Mouse (Mus musculus): ENCODE measurements around the gene 1700016K19Rik. TPM values are rescaled to one million over a fixed set of nuclear protein-coding genes. Genes with fewer than 3 reads are reported as not detected.

Gene 1700016K19Rik
- polyA plus RNA-seq, 1 experiment from 2014 or later = 5.5 TPM

DNA sequence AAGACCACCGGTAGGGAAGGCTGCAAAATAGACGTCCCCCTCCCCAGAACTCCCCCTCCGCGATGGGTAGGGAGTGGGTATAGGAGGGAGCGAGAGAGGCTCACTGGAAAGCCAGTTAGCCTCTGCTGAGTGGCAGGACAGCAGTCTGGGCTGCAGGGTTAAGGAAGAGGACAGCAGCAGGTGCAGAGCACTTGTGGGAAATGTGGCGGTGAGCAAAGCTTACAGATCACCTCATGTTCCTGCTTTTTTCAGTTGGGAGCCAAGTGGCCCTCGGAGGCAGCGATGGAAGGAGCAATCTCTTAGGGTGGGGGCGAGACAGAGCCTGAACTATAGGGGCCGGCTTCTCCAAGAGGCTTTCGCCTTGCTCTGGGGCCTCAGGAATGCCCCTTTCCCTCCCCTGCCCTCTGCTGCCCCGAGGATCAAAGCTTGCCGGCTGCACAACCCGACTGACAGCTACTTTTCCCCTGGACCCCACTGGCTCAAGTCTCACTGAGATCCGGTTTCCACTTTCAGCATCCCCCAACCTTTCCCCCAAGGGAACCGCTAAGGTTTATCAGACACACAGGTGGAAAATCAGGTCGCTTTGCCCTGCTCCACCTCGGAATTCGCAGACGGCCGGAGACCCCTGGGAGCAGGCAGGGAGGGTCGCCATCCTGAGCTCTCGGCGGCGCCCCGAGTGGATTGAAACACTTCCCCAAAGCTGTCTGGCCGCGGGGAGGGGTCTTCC, 33.9 kb upstream of the 1700016K19Rik start:
- no peak overlapping the region for H3K27ac ChIP-seq
- peaks cover 24% of the 10 kb centered on the region; the same call in 1 of the 2 replicates for H3K27me3 ChIP-seq (ENCODE audit: control insufficient read depth, insufficient read depth, low read length)
- H3K4me2 ChIP-seq (replicated peaks) = peak overlapping the region; percentile 91
- ATAC-seq (ENCODE audit: low FRiP score) = no peak
- no peaks in the 10 kb centered on the region for H3K36me3 ChIP-seq (replicated peaks; ENCODE audit: control insufficient read depth, insufficient read depth)
- no peak for DNase-seq (ENCODE audit: low spot score)
- peak overlapping the region; percentile 57 for H3K9ac ChIP-seq
- H3K4me1 ChIP-seq (replicated peaks; ENCODE audit: control insufficient read depth, insufficient read depth, low read length) = peaks cover 33% of the 10 kb centered on the region
- H3K9me3 ChIP-seq (ENCODE audit: control insufficient read depth, low read length) = no peaks in the 10 kb centered on the region
- peak overlapping the region; percentile 50 for H3K4me3 ChIP-seq (replicated peaks; ENCODE audit: low read length)
- WGBS = 7% methylated on average over 27 of the region's 28 CpGs

DNA sequence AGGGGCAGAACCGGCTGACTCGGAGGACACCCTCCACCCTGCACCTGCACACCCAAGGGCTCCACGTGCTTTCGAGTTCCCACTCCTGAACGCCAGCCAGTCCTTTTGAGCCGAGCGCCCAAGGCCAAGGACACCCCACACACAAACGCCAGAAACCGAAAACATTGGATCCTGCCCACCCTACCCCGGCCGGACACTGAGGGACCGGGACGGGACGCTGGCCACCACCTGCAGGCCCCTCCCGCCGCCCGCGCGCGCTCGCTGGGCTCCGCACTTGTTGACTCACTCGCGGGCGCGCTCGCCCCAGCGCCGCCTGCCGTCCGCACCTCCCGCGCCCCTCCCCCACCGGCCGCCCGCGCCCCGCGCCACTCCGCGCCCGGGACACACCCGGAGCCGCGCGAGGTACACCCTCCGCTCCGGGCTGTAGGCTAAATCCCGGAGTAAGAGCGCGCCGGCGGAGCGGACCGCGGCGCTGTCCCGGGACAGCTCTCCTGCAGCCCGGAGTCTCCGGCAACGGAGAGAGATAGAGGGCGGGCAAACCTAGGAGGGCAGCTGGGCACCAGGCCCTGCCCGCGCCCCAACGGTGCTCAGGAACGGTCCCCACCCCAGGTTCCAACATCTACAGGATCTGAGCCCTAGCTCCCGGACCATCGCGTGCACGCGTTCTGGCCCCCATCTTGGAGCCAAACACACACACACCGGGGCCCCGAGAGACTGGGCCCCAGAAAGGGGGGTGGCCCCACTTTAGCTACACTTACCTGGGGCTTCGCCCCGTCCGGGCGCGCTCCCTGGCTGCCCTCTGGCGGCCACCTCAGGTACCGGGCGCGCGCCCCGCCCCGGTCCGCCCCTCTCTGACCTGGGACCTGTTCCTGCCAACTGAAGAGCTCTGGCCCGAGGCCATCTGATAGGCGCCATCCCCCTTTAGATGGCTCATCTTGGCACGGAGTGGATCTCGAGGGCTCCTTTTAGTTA, 33.0 kb upstream of the 1700016K19Rik start:
- Histone ChIP-seq H3K27me3 (ENCODE audit: control insufficient read depth, insufficient read depth, low read length) (peaks cover 24% of the 10 kb centered on the region; the same call in 1 of the 2 replicates), H3K9me3 (ENCODE audit: control insufficient read depth, low read length) (no peaks in the 10 kb centered on the region), H3K36me3 (replicated peaks; ENCODE audit: control insufficient read depth, insufficient read depth) (no peaks in the 10 kb centered on the region), H3K4me3 (replicated peaks; ENCODE audit: low read length) (peak overlapping the region; percentile 50), H3K4me1 (replicated peaks; ENCODE audit: control insufficient read depth, insufficient read depth, low read length) (peaks cover 33% of the 10 kb centered on the region), H3K9ac (peak overlapping the region; percentile 57), H3K4me2 (replicated peaks) (peak overlapping the region; percentile 91), H3K27ac (no peak overlapping the region)
- DNase-seq (ENCODE audit: low spot score) (peak; percentile 60), ATAC-seq (ENCODE audit: low FRiP score) (peak; percentile 59)
- under 1% methylated on average over 83 of the region's 90 CpGs for WGBS

DNA sequence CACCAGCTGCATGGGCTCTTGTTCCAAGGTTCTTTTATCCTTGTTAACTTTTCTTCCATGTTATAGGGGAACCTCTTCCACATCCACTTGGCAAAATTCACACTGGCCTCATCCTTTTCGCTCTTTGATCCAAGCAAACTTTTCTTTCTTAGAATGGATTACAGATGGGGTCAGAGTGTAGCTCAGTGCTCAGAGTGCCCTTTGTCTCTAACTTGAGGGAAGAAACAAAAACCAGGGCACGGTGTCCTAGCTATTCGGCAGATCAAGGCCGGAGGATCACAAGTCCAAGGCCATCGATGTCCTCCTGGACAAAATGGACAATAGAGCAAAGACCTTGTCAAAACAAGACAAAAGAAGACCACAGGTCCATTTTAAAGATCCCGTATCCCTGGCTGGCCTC, 31.0 kb upstream of the 1700016K19Rik start:
- Histone ChIP-seq H3K4me1 (replicated peaks; ENCODE audit: control insufficient read depth, insufficient read depth, low read length) (peaks cover 26% of the 10 kb centered on the region), H3K9me3 (ENCODE audit: control insufficient read depth, low read length) (no peaks in the 10 kb centered on the region), H3K27ac (no peak overlapping the region), H3K9ac (no peak overlapping the region), H3K4me3 (replicated peaks; ENCODE audit: low read length) (no peak overlapping the region), H3K27me3 (ENCODE audit: control insufficient read depth, insufficient read depth, low read length) (peaks cover 24% of the 10 kb centered on the region; the same call in 1 of the 2 replicates), H3K36me3 (replicated peaks; ENCODE audit: control insufficient read depth, insufficient read depth) (no peaks in the 10 kb centered on the region), H3K4me2 (replicated peaks) (no peak overlapping the region)
- ATAC-seq (ENCODE audit: low FRiP score) (no peak), DNase-seq (ENCODE audit: low spot score) (no peak)
- 71% methylated on average over 6 of the region's 6 CpGs for whole genome bisulfite sequencing

DNA sequence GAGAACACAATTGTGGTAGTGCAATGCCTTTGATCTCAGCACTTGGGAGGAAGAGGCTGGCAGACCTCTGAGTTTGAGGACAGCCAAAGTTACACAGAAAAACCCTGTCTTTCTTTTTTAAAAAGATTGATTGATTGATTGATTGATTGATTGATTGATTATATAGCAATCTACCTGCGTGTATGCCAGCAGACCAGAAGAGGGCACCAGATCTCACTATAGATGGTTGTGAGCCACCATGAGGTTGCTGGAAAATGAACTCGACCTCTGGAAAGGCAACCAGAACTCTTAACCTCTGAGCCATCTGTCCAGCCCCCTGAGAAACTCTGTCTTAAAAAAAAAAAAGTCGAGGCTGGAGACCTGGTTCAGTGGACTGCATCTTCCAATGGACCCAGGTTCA, 29.1 kb upstream of the 1700016K19Rik start:
- Histone ChIP-seq H3K27me3 (ENCODE audit: control insufficient read depth, insufficient read depth, low read length) (peaks cover 16% of the 10 kb centered on the region; the same call in 1 of the 2 replicates), H3K9me3 (ENCODE audit: control insufficient read depth, low read length) (0 out of 2 replicates have a peak, but pooled peaks cover 4% of the 10 kb centered on the region), H3K36me3 (replicated peaks; ENCODE audit: control insufficient read depth, insufficient read depth) (no peaks in the 10 kb centered on the region), H3K4me2 (replicated peaks) (no peak overlapping the region), H3K9ac (no peak overlapping the region), H3K27ac (no peak overlapping the region), H3K4me3 (replicated peaks; ENCODE audit: low read length) (no peak overlapping the region), H3K4me1 (replicated peaks; ENCODE audit: control insufficient read depth, insufficient read depth, low read length) (peaks cover 7% of the 10 kb centered on the region)
- ATAC-seq (ENCODE audit: low FRiP score) (no peak), DNase-seq (ENCODE audit: low spot score) (no peak)
- WGBS = 24% methylated on average over 3 of the region's 3 CpGs

DNA sequence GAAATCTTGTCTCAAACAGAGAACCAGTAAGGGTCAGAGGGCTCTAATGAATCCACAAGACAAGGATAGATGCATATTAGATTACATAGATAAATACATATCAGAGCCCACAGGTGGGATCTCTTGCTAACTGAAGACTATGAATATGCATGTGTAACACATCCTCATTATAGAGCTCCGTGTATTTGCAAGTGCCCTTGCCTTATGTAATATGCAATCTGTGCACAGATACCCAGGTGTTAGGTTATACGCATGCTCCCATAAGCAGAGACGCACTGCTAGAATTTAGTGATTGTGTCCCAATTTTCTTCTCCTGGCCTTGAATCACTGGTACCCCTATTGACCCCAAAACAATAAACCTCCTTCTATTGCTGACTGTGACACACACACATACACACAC, 27.5 kb upstream of the 1700016K19Rik start:
- H3K9ac ChIP-seq = no peak overlapping the region
- no peak overlapping the region for H3K4me2 ChIP-seq (replicated peaks)
- no peaks in the 10 kb centered on the region for H3K36me3 ChIP-seq (replicated peaks; ENCODE audit: control insufficient read depth, insufficient read depth)
- WGBS = 82% methylated on average over 3 of the region's 3 CpGs
- no peak for DNase-seq (ENCODE audit: low spot score)
- no peaks in the 10 kb centered on the region for H3K4me1 ChIP-seq (replicated peaks; ENCODE audit: control insufficient read depth, insufficient read depth, low read length)
- 0 out of 2 replicates have a peak, but pooled peaks cover 4% of the 10 kb centered on the region for H3K9me3 ChIP-seq (ENCODE audit: control insufficient read depth, low read length)
- no peak overlapping the region for H3K27ac ChIP-seq
- ATAC-seq (ENCODE audit: low FRiP score) = no peak
- no peak overlapping the region for H3K4me3 ChIP-seq (replicated peaks; ENCODE audit: low read length)
- 0 out of 2 replicates have a peak, but pooled peaks cover 11% of the 10 kb centered on the region for H3K27me3 ChIP-seq (ENCODE audit: control insufficient read depth, insufficient read depth, low read length)

DNA sequence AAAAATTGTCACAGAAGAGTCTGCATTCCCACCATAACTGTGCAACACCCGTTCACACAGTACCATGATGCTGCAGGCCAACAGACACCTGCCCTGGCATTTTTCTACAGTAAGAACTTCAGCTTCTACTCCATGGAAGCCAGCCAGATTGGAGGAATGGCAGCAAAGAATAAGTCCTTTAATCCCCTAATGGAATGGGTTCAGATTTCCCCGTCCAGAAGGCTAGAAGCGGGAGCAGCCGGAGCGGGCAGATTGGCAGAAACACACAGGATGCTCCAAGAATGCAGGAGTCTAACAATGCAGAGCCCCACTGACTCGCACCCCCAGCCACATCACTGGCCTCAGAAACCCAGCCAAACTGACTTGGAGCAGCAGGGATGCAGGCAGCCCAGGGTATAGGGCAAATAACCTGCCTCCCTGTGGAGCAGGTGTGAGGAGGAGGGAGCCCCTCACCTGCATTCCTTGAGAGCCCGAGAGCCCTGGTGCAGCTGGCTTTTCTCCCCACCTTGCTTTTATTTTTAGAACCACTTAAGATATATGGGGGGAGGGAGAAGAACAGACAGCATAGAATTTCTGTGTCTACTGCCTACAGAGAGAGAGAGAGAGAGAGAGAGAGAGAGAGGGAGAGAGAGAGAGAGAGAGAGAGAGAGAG, 26.7 kb upstream of the 1700016K19Rik start:
- no peak for DNase-seq (ENCODE audit: low spot score)
- WGBS = 34% methylated on average over 7 of the region's 7 CpGs
- Histone ChIP-seq H3K36me3 (replicated peaks; ENCODE audit: control insufficient read depth, insufficient read depth) (no peaks in the 10 kb centered on the region), H3K4me2 (replicated peaks) (no peak overlapping the region), H3K4me1 (replicated peaks; ENCODE audit: control insufficient read depth, insufficient read depth, low read length) (no peaks in the 10 kb centered on the region), H3K4me3 (replicated peaks; ENCODE audit: low read length) (no peak overlapping the region), H3K9me3 (ENCODE audit: control insufficient read depth, low read length) (0 out of 2 replicates have a peak, but pooled peaks cover 4% of the 10 kb centered on the region), H3K27me3 (ENCODE audit: control insufficient read depth, insufficient read depth, low read length) (0 out of 2 replicates have a peak, but pooled peaks cover 11% of the 10 kb centered on the region), H3K9ac (no peak overlapping the region), H3K27ac (no peak overlapping the region)
- no peak for ATAC-seq (ENCODE audit: low FRiP score)

DNA sequence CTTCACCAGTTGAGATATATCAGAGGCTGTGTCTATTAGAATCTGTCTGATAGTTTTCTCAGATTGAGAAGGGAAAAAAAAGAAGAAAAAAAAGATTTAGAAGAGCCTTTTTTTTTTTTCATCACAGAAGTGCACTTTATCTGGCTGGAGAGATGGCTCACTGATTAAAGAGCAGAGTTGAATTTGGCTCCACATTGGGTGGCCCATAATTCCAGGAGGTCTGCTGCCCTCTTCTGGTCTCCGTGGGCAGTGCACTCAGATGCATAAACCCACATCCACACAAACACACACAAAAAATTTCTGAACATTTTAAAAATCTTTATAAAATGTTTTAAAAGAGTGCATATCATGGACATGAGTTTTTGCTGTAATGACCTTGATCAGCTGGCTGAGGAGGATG, 25.7 kb upstream of the 1700016K19Rik start:
- no peak for DNase-seq (ENCODE audit: low spot score)
- Histone ChIP-seq H3K36me3 (replicated peaks; ENCODE audit: control insufficient read depth, insufficient read depth) (no peaks in the 10 kb centered on the region), H3K9me3 (ENCODE audit: control insufficient read depth, low read length) (0 out of 2 replicates have a peak, but pooled peaks cover 4% of the 10 kb centered on the region), H3K4me3 (replicated peaks; ENCODE audit: low read length) (no peak overlapping the region), H3K9ac (no peak overlapping the region), H3K4me1 (replicated peaks; ENCODE audit: control insufficient read depth, insufficient read depth, low read length) (no peaks in the 10 kb centered on the region), H3K27ac (no peak overlapping the region), H3K4me2 (replicated peaks) (no peak overlapping the region), H3K27me3 (ENCODE audit: control insufficient read depth, insufficient read depth, low read length) (0 out of 2 replicates have a peak, but pooled peaks cover 3% of the 10 kb centered on the region)
- WGBS = 90% methylated on average over 1 of the region's 1 CpGs
- no peak for ATAC-seq (ENCODE audit: low FRiP score)

DNA sequence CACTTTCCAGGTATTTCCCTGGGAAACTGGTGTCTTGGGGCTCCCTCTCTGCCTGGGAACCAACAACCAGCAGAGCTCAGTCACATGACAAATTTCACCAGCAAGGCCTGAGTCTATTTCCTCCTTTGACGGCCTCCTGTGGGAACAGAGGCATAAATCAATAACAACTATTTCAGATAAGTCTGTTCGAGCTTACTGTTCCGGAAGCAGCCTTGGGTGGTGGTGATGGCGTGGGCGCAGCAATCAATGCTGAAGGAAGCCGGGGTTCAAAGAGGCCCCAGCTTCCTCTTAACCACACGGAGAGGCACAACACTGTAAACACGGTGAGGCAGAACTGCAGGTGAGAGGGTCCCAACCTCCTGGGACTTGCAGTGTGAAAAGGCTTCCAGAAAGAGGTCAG, 23.0 kb upstream of the 1700016K19Rik start:
- no peak for DNase-seq (ENCODE audit: low spot score)
- no peaks in the 10 kb centered on the region for H3K4me1 ChIP-seq (replicated peaks; ENCODE audit: control insufficient read depth, insufficient read depth, low read length)
- no peak overlapping the region for H3K27ac ChIP-seq
- H3K9ac ChIP-seq = no peak overlapping the region
- H3K36me3 ChIP-seq (replicated peaks; ENCODE audit: control insufficient read depth, insufficient read depth) = no peaks in the 10 kb centered on the region
- ATAC-seq (ENCODE audit: low FRiP score) = no peak
- H3K4me2 ChIP-seq (replicated peaks) = no peak overlapping the region
- no peaks in the 10 kb centered on the region for H3K27me3 ChIP-seq (ENCODE audit: control insufficient read depth, insufficient read depth, low read length)
- H3K4me3 ChIP-seq (replicated peaks; ENCODE audit: low read length) = no peak overlapping the region
- 67% methylated on average over 8 of the region's 8 CpGs for WGBS
- H3K9me3 ChIP-seq (ENCODE audit: control insufficient read depth, low read length) = 0 out of 2 replicates have a peak, but pooled peaks cover 4% of the 10 kb centered on the region

Measured in hindbrain, embryonic 14.5 days (tissue).